Mouse (Mus musculus) bone marrow macrophage, adult 2 months (primary cell): ENCODE results near the gene Ghr.

ENCODE experiments used
- CTCF ChIP-seq: IDR thresholded peaks from 2 replicates; pipeline ENCODE4 v1.5.1; 2012; ENCODE audit warnings: low read depth, mild to moderate bottlenecking, low read length, moderate library complexity
- POLR2A ChIP-seq: IDR thresholded peaks from 2 replicates; pipeline ENCODE4 v1.6.1; 2012; ENCODE audit warnings: mild to moderate bottlenecking, low read depth, low read length, borderline replicate concordance

DNA sequence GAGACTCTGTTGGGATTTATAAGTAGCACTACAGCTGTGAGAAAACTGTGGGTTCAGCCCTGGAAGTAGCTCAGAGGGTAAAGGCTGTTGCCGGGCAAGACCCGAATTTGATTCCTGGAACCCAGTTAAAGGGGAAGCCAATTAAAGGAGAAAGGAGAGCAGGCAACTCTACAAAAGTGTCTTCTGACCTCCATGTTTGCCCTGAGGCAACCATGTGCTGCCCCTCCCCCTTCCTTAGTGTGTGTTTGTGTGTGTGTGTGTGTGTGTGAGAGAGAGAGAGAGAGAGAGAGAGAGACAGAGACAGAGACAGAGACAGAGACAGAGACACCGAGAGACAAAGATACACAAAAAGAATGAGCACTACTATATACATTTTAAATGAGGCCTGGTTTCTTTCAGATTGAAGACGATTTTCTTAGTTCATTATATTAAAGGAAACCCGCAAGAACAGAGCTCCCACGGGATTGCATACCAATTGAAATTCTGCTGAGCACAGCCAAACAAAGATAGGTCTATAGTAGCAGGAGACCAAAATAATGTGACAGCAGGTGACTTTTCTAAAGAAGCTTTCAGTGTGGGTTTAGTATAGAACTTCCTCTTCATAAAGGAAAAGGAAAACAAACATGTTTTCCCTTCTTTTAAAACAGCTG is 313.2 kb downstream of the Ghr start:
- TF ChIP-seq POLR2A (no peak), CTCF (no peak)
